In the genomic region with DNA sequence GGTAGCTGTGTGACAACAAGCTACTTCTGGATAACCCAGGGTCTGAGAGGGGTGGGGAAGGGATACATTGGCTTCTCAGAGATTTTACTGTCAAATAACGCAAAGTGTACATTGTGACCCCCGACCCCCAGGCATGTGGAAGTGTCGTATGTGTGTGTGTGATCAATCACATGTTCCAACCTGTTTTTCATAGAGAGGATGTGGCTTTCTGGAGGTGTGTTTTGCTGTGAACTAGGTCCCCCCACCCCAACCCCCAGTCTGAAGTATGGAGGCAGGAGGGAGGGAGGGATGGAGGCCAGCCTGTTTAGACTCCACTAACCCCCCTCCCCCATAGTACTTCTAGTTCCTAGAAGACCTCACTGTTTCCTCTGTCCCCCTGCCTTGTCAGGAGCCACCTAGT, we compare ENCODE assay signal across 22 mouse cellular contexts. TPM values are rescaled to one million over a fixed set of nuclear protein-coding genes. Genes with fewer than 3 reads are reported as not detected.
A peak's percentile ranks its signal among the peaks of the same experiment; 100 is the strongest.
DNase-seq lines count a peak whose midpoint lies in the region; ATAC-seq lines count a peak whose summit lies in the region.
"Had no signal": no experiment of that assay in that cellular context is flagged by ENCODE, and none has a peak within 500 bp of the region (broad histone marks: within the 10 kb centered on the region; RNA-seq: fewer than 3 reads in every experiment).

No protein-coding gene starts in this region.

- H3K9me3 ChIP-seq in midbrain, embryonic 13.5 days, result no peaks in the 10 kb centered on the region
- H3K9me3 ChIP-seq: embryonic facial prominence, embryonic 13.5 days; forebrain, embryonic 12.5 days; G1E; heart, embryonic 13.5 days; hindbrain, embryonic 15.5 days had no signal

- ATAC-seq in midbrain, embryonic 13.5 days, result no peak
- ATAC-seq: forebrain, embryonic 16.5 days had no signal

- DNase-seq in lung, postnatal 25 days (ENCODE audit: low spot score), result peak; percentile 15
- DNase-seq in lung, postnatal 4 days, result no peak
- DNase-seq in thymus, postnatal 14 days, result peak; percentile 23
- DNase-seq in thymus, postnatal 4 days, result no peak
- DNase-seq in induced T-regulatory cell, adult 2 months (ENCODE audit: low read depth), result peak; percentile 66
- DNase-seq in heart, adult 8-10 months (ENCODE audit: low spot score), result no peak
- DNase-seq in right cerebral cortex, postnatal 4 days, result no peak
- DNase-seq: adrenal gland, postnatal 14 days; B cell, adult 2 months; cerebellum, adult 11-12 months; cerebellum, adult 9-11 months; cerebellum, postnatal 36 days; gastrocnemius, postnatal 14 days; heart, adult 2 months; heart, postnatal 36 days had no signal

- H3K4me3 ChIP-seq in midbrain, embryonic 13.5 days (replicated peaks), result no peak overlapping the region
- H3K4me3 ChIP-seq: embryonic facial prominence, embryonic 13.5 days; forebrain, embryonic 12.5 days; heart, adult 2 months; heart, embryonic 13.5 days; hindbrain, embryonic 15.5 days had no signal

- no peak overlapping the region for H3K9ac ChIP-seq in midbrain, embryonic 13.5 days (replicated peaks)
- H3K9ac ChIP-seq: embryonic facial prominence, embryonic 13.5 days; forebrain, embryonic 12.5 days; heart, embryonic 13.5 days; hindbrain, embryonic 15.5 days had no signal

- no peaks in the 10 kb centered on the region for H3K4me1 ChIP-seq in midbrain, embryonic 13.5 days (replicated peaks)
- H3K4me1 ChIP-seq: embryonic facial prominence, embryonic 13.5 days; forebrain, embryonic 12.5 days; hindbrain, embryonic 15.5 days had no signal

- H3K36me3 ChIP-seq in midbrain, embryonic 13.5 days, result peaks cover 89% of the 10 kb centered on the region

- 97% methylated on average over 3 of the region's 3 CpGs for WGBS in midbrain, embryonic 13.5 days

- no peaks in the 10 kb centered on the region for H3K27me3 ChIP-seq in midbrain, embryonic 13.5 days
- H3K27me3 ChIP-seq: embryonic facial prominence, embryonic 13.5 days; forebrain, embryonic 12.5 days; heart, embryonic 13.5 days; hindbrain, embryonic 15.5 days had no signal

- no peak overlapping the region for H3K27ac ChIP-seq in midbrain, embryonic 13.5 days
- H3K27ac ChIP-seq: embryonic facial prominence, embryonic 13.5 days; forebrain, embryonic 12.5 days; heart, adult 2 months; heart, embryonic 13.5 days; hindbrain, embryonic 15.5 days had no signal

- no peak overlapping the region for H3K4me2 ChIP-seq in midbrain, embryonic 13.5 days (replicated peaks)
- H3K4me2 ChIP-seq: embryonic facial prominence, embryonic 13.5 days; forebrain, embryonic 12.5 days; heart, embryonic 13.5 days; hindbrain, embryonic 15.5 days had no signal

RNA-seq across cellular contexts. Expression of a gene that starts 40.6 kb away (rescaled TPM):
- 12.0 and 24.1 TPM in 2 replicates for polyA plus RNA-seq in midbrain, embryonic 13.5 days (2015; fragmentation: Nextera tagmentation; extraction: Ambion mirVana)
- not detected for total RNA-seq in heart, adult 8-10 months (2022)
- total RNA-seq: adrenal gland, postnatal 14 days; G1E; heart, adult 2 months; heart, postnatal 36 days had no signal
- polyA plus RNA-seq: G1E had no signal

Comparison
In these comparisons a context has a peak if more than half of its experiments do, and no peak if none do; other contexts are left out.
1. DNase-seq: peak in lung, postnatal 25 days (single experiment), thymus, postnatal 14 days (single experiment) and induced T-regulatory cell, adult 2 months (single experiment); none in lung, postnatal 4 days (0 of 2), thymus, postnatal 4 days (single experiment), heart, adult 8-10 months (single experiment) and right cerebral cortex, postnatal 4 days (single experiment).